Mouse (Mus musculus): ENCODE results near the gene Agtrap.
A peak's percentile ranks its signal among the peaks of the same experiment; 100 is the strongest.

Agtrap gene

DNA sequence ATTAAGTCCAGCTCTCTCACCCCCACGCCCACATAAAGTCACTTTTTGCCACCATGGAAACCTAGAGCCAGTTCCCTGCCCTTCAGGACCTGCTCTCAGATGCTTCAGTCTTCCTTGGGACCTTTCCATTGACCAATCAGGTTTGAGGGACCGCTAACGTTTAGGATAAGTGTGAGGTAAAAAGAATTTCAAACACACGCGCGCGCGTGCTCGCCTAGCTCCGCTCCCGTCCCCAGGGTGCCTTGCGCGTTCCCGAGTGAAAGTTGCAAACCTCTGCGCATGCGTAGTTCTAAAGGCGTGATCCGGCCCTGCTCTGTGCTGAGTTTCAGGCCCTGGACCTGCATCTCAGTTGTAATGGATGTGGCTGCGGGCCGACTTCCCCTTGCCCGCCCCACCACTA lies 12.6 kb downstream of the Agtrap start:
- peak; percentile 71; the same call in 1 of the 2 replicates for ATAC-seq (ENCODE audit: low TSS enrichment)

- ATAC-seq (ENCODE audit: low TSS enrichment), result peak; percentile 28; the same call in 1 of the 2 replicates
These were observed 13.2 kb downstream of the Agtrap start for GRCm38 (mm10) chr4:148074521-148075189.

- no peak for ATAC-seq (ENCODE audit: low TSS enrichment)
These were observed 16.3 kb downstream of the Agtrap start for GRCm38 (mm10) chr4:148071508-148071907.

DNA sequence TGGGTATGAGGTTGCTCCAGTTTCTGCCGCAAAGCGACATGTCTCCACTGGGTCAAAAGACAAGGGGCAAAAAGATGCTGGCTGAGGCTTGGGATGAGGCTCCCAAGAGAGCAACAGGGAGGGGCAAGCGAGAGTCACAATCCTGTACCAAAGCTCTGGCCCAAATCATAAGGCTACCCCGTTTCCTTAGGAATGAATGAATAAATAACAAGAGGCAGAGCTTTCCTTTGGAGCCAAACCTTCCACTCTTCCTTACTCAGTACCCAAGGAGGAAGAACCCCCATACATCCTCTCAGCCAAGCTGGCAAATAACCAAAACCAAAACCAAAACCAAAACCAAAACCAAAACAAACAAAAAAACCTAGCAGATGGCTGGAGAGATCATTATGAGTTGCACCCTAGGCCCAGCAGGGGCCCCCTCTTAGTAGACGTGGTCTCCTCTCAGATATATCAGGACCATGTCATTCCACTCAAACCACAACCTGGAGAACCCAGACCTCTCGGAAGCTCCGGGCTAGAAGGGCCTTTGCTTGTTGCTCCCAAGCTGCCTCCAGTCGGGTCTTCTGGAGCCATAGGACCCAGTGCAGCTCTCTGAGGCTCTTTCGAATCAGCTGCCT lies 18.1 kb downstream of the Agtrap start:
- no peak for ATAC-seq (ENCODE audit: low TSS enrichment)

DNA sequence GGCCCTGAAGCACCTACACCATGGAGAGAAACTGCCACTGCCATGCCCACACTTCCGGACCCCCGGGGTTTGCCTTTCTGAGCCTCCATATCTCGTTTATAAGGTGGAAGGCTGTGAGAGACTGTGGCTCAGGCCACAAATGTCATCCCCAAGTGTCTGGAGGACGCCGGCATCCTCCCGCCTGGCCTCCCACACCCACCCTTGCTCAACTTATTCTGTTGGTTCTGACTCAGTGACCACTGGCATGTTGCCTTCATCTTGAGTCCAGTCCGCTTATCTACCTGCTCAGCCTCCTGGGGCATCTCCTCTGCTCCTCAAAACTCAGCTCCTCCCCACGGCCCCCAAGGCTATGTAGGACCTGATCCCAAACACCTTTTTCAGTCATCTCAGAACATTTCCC lies 20.5 kb downstream of the Agtrap start:
- ATAC-seq (ENCODE audit: low TSS enrichment), result no peak

DNA sequence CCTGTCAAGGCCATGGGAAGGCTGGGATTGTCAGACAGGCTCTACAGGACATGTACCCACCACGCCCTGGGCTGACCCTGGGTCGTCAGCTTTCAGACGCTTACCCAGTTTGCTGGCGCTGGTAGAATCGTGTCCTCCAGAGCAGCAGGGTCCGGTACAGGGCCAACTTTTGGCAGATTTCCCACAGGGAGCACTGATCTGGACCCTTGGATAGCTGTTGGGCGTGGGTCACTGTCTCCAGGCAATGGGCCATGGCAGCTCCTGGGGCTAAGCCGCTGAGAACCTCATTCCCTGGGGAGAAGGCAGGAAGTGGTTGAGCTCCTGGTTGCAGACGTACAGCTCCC lies 21.5 kb downstream of the Agtrap start:
- ATAC-seq (ENCODE audit: low TSS enrichment), result no peak

GRCm38 (mm10) chr4:148065702-148066400 lies 22.0 kb downstream of the Agtrap start:
- no peak for ATAC-seq (ENCODE audit: low TSS enrichment)

DNA sequence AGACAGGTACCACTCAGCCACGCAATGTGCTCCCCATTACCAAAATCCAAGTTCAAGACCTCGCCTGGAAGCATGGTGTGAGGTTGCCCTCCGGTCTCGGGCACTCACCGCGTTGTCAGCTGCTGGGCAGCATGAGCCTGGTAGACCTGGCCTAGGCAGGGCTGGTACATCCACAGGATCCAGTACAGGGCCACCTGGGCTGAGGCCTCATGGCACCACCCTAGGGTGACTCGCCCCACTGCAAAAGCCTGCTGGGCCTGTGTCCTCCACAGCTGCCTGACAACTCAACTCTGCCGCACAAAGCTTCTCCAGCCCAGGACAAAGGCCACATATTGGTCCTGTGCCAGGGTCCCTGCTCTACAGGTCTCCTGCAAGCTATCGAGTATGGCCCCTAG lies 26.7 kb downstream of the Agtrap start:
- ATAC-seq (ENCODE audit: low TSS enrichment), result no peak

DNA sequence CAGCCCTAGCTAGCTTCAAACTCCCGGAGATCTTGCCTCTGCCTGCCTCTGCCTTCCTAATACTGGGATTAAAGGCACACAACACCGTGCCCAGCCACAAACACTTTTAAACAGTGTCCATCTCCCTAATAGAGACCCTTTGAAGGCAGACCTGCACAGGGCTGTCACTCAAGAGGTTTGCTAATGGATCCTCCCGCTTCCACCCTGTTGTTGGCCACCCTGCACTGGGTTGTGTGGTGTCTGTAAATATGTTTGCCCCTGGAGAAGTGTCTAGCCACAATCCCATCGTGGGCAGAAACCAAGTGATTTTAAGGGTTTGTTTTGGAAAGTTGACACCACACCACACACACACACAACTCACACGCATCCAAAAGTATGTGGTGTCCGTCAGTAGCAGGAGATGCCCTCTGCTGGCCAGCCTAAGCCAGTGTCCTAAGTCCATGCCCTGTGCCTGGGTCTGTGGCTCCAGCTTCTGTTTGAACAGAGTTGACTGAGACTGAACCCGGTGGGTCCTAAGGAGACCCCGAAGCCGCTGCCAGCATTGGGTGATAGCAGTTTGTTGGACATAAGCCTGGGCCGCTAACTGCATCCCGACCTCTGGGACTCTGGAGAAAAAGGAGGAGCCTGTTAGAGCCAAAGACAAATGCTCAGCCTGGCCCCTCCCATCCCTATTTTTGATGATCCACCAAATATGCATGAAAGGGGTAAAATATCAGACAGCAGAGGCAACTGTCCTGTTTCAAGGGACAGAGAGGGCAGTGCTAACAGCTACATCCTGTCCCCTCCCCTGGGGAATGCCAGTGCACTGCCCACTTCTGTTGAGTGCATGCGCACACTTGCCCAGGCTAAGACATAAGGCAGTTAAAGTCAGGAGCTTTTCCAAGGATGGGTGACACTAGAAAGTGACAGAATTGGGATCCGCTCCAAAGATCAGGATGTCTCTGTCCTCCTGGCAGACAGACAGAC lies 27.4 kb downstream of the Agtrap start:
- ATAC-seq (ENCODE audit: low TSS enrichment), result no peak

DNA sequence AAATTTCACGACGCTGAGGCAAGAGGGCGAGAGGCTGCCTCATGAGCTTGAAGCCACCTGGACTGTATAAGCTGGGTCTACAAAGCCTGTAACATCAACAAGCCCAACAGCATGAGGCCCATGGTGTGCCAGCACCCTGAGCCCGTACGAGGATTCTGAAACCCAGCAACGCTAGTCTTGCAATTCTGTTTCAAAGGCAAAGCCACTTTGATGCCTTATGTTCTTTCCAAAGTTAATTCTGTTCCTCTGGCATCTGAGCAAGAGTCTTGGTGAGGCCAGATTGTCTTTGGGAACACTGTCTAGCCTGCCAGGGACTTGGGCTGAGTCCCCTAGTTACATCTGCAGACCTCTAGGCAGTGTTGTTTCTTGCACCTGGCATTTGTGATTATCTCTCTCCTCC lies 28.8 kb downstream of the Agtrap start:
- peak; percentile 36; the same call in 1 of the 2 replicates for ATAC-seq (ENCODE audit: low TSS enrichment)

DNA sequence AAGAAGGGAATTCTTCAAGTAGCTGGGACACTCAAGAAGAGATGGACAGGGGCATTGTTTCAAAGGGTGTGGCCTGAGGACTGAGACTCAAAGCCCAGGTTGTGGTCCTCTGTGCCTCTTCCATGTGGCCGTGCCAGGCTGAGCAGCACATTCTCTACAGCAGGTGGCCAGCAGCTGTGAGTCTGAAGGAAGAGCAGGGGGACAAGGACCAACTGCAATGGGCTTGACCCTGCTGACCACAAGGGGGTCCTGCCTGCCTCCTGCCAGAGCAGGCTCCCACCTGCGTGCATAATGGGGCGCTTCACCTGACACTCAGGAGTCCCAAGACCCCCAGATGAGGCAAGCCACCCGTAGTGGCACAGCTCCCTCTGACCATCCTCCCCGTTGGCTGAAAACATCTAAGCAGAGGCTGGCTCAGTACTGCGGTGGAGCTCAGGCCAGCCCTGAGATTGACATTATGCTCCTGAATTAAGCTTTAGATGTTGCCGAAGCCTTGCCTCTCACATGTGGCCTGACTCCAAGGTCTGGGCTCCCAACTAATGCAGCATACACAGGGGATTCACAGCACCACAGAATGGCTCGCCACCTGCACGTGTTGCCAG lies 29.5 kb downstream of the Agtrap start:
- ATAC-seq (ENCODE audit: low TSS enrichment), result no peak

DNA sequence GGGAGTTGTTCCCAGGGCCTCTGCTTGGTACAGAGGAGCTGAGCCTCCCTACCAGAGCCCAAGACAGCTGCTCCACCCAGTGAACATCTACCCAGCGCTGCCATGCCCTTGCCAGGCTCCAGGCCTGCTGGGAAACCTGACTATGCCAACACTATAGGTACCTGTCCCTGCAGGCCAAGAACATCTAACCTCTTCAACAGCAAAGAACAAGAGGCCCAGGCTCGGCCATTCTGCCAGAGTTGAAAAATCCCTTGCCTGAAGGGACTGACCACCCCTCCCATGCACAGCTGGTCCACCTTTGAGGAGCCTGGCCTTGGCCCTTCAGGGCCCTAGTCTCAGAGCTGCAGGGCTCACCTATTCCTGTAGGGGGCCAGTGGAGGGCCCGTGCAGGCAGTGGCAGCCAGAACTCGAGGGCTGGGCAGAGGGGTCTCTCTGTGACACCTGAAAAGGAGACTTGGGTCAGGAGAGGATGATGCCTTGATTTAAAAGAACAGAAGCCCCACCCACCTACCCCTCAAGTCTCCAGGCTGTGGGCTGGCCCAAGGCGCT lies 30.1 kb downstream of the Agtrap start:
- no peak for ATAC-seq (ENCODE audit: low TSS enrichment)

GRCm38 (mm10) chr4:148056801-148057200 lies 31.0 kb downstream of the Agtrap start:
- ATAC-seq (ENCODE audit: low TSS enrichment), result no peak

GRCm38 (mm10) chr4:148056246-148056645 lies 31.6 kb downstream of the Agtrap start:
- ATAC-seq (ENCODE audit: low TSS enrichment), result no peak

DNA sequence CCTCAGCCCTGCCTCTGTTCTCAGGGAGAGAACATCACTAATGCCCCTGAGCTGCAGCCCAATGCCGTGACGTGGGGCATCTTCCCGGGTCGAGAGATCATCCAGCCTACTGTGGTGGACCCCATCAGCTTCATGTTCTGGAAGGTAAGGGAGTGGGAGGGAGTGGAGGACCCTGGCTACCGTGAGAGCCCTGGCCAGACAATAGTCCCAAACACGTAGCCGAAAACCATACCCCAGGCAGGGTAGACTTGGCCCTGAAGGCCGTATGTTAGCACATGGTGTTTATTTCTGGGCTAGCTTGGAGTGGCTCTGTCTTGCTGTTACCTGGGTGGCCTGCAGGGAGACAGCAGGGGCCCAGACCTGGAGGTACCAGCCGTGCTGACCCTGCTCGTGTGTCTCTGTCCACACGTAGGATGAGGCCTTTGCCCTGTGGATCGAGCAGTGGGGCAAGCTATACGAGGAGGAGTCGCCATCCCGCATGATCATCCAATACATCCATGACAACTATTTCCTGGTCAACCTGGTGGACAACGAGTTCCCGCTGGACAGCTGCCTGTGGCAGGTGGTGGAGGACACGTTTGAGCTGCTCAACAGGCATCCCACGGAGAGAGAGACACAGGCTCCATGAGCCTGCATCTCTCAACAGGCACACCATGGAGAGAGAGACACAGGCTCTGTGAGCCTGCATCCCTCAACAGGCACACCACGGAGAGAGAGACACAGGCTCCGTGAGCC lies 32.7 kb downstream of the Agtrap start:
- no peak for ATAC-seq (ENCODE audit: low TSS enrichment)

DNA sequence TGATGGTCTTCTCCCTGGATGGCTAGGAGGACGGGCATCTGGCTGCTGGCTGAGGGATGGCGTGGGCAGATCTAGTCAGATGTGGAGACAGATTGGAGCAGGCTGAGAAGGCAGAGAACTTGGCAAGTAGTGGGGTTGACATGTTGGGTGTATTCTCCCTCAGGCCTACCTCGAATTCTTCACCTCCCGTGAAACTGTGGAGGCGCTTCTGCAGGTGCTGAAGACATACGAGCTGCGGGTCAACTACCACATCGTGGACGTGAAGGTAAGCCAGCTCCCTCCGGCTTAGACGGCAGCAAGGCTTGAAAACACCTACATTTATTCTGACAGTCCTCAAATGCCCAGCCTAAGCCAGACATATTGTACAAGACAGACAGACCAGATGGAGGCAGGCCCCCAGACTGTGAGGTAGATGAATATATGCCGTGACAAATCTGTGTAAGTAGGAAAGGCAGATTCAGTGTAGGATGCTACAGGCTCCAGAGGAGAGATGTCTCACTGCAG lies 34.4 kb downstream of the Agtrap start:
- peak; percentile 81 for ATAC-seq (ENCODE audit: low TSS enrichment)

DNA sequence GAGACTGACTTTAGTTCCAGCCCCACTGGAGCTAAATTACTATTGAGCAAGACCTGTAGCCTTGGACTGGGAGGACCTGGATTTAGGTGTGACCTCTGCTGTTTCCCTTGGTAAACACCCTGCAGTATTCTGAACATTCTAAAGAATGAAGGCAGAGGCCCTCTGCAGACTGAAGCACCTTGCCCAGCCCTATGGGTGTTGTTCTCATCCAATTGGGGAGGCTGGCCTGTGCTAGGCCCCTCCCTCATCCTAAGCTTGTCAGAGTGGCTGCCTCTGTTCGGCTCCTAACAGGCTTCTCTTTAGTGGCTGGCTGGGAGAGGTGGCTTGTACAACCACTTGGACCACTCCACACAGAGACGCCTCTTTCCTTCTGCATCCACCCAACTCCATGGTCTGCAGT lies 34.9 kb downstream of the Agtrap start:
- ATAC-seq (ENCODE audit: low TSS enrichment), result peak; percentile 29; the same call in 1 of the 2 replicates

- no peak for ATAC-seq (ENCODE audit: low TSS enrichment)
These were observed 35.9 kb downstream of the Agtrap start for GRCm38 (mm10) chr4:148051886-148052285.

DNA sequence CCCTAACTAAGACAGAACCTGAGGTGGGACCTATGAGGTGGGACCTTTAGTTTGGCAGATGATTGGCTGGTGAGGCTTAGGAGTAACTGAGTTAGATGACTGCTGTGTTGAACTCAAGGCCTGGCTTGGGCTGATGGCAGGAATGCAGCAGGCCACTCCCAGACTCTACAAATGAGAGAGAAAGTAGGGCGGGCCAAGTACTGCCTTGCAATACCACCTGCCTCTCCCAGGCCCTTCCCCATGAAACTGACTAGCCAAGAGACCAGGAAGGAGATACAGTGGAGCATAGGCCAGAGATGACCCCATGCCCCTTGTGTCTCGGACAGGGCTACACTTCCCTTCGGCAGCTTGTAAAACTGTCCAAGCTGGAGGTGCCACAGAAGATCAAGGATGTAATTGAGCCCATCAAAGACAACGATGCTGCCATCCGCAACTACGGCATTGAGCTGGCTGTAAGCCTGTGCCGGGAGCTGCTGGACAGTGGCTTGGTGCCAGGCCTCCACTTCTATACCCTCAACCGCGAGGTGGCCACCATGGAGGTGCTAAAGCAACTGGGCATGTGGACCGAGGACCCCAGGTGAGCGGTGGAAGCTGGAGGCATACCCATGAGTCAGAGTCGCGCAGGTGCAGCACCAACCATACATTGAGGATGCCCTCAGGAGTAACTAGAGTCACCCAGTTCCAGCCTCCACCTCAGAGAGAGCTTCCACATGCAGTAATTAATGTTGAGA lies 36.6 kb downstream of the Agtrap start:
- ATAC-seq (ENCODE audit: low TSS enrichment), result no peak
